ENCODE assay signal across 31 mouse cellular contexts in genomic region chr5:128837045-128837444, GRCm38 (mm10).
"Had no signal": no experiment of that assay in that cellular context is flagged by ENCODE, and none has a peak within 500 bp of the region (broad histone marks: within the 10 kb centered on the region; RNA-seq: fewer than 3 reads in every experiment).

No protein-coding gene starts in this region.

- H3K9me3 ChIP-seq: limb, embryonic 10.5 days; limb, embryonic 12.5 days; limb, embryonic 13.5 days; limb, embryonic 15.5 days; liver, embryonic 12.5 days; liver, embryonic 13.5 days; lung, embryonic 15.5 days; midbrain, embryonic 10.5 days; midbrain, embryonic 12.5 days; midbrain, embryonic 13.5 days; midbrain, embryonic 15.5 days had no signal

- H3K9ac ChIP-seq: limb, embryonic 12.5 days; limb, embryonic 13.5 days; limb, embryonic 15.5 days; liver, embryonic 12.5 days; liver, embryonic 13.5 days; liver, embryonic 14.5 days; liver, embryonic 15.5 days; liver, postnatal 0 days; lung, embryonic 14.5 days; lung, embryonic 15.5 days; midbrain, embryonic 12.5 days; midbrain, embryonic 13.5 days; midbrain, embryonic 15.5 days had no signal

- ATAC-seq: liver, embryonic 12.5 days; liver, postnatal 0 days; lung, postnatal 0 days; midbrain, embryonic 13.5 days; midbrain, embryonic 15.5 days; midbrain, embryonic 16.5 days had no signal

- H3K36me3 ChIP-seq: limb, embryonic 10.5 days; limb, embryonic 12.5 days; limb, embryonic 13.5 days; limb, embryonic 15.5 days; liver, embryonic 12.5 days; liver, embryonic 13.5 days; liver, embryonic 15.5 days; lung, embryonic 15.5 days; midbrain, embryonic 10.5 days; midbrain, embryonic 12.5 days; midbrain, embryonic 13.5 days; midbrain, embryonic 15.5 days had no signal

- H3K4me3 ChIP-seq: limb, embryonic 10.5 days; limb, embryonic 12.5 days; limb, embryonic 13.5 days; limb, embryonic 15.5 days; liver, embryonic 12.5 days; liver, embryonic 13.5 days; liver, embryonic 15.5 days; lung, embryonic 15.5 days; megakaryocyte, embryonic 14.5 days; midbrain, embryonic 10.5 days; midbrain, embryonic 12.5 days; midbrain, embryonic 13.5 days; midbrain, embryonic 15.5 days; myocyte had no signal

- H3K27me3 ChIP-seq: limb, embryonic 12.5 days; limb, embryonic 13.5 days; limb, embryonic 15.5 days; liver, embryonic 12.5 days; liver, embryonic 13.5 days; liver, embryonic 15.5 days; lung, embryonic 15.5 days; megakaryocyte, embryonic 14.5 days; midbrain, embryonic 12.5 days; midbrain, embryonic 13.5 days; midbrain, embryonic 15.5 days had no signal

- H3K4me2 ChIP-seq: limb, embryonic 12.5 days; limb, embryonic 13.5 days; limb, embryonic 15.5 days; liver, embryonic 11.5 days; liver, embryonic 12.5 days; liver, embryonic 13.5 days; liver, embryonic 15.5 days; lung, embryonic 14.5 days; lung, embryonic 15.5 days; midbrain, embryonic 11.5 days; midbrain, embryonic 12.5 days; midbrain, embryonic 13.5 days; midbrain, embryonic 15.5 days had no signal

- H3K27ac ChIP-seq: limb, embryonic 10.5 days; limb, embryonic 12.5 days; limb, embryonic 13.5 days; limb, embryonic 15.5 days; liver, embryonic 12.5 days; liver, embryonic 13.5 days; liver, embryonic 14.5 days; liver, embryonic 15.5 days; lung, embryonic 15.5 days; macrophage; midbrain, embryonic 10.5 days; midbrain, embryonic 12.5 days; midbrain, embryonic 13.5 days; midbrain, embryonic 15.5 days had no signal

- H3K4me1 ChIP-seq: limb, embryonic 12.5 days; limb, embryonic 13.5 days; limb, embryonic 15.5 days; liver, embryonic 12.5 days; liver, embryonic 13.5 days; liver, embryonic 15.5 days; lung, embryonic 15.5 days; megakaryocyte, embryonic 14.5 days; midbrain, embryonic 15.5 days had no signal

- DNase-seq: left cerebral cortex, postnatal 4 days; liver; liver, embryonic 13.5 days; liver, postnatal 0 days; lung, adult 18-20 months; lung, adult 2 months; lung, embryonic 14.5 days; lung, postnatal 10 days; lung, postnatal 14 days; lung, postnatal 36 days; lung, postnatal 4 days; midbrain, embryonic 14.5 days had no signal
